Mouse (Mus musculus) neural tube, embryonic 13.5 days (tissue): ENCODE measurements around the gene Trmt1. TPM values are rescaled to one million over a fixed set of nuclear protein-coding genes. Genes with fewer than 3 reads are reported as not detected.

Experiments used
- ATAC-seq: fragments of 200-750 bp; cut with Nextera tagmentation; 2 replicates; pipeline ENCODE4 v1.8.0; 2017; ENCODE audit warnings: low read depth, mild to moderate bottlenecking, moderate TSS enrichment, moderate library complexity
- H3K27ac ChIP-seq: fragments of 300-500 bp; sonication (generic); replicated peaks from 2 replicates; pipeline ENCODE4 v1.5.1; 2015; ENCODE audit warnings: moderate library complexity, mild to moderate bottlenecking, inconsistent platforms
- H3K27me3 ChIP-seq: fragments of 300-500 bp; sonication (generic); 2 replicates; pipeline ENCODE4 v1.6.1; 2015; ENCODE audit warnings: mild to moderate bottlenecking, inconsistent platforms
- H3K36me3 ChIP-seq: fragments of 300-500 bp; sonication (generic); 2 replicates; pipeline ENCODE4 v1.6.1; 2015; ENCODE audit warnings: mild to moderate bottlenecking, inconsistent platforms
- H3K4me1 ChIP-seq: fragments of 300-500 bp; sonication (generic); replicated peaks from 2 replicates; pipeline ENCODE4 v1.6.1; 2015; ENCODE audit warnings: inconsistent platforms
- H3K4me2 ChIP-seq: fragments of 300-500 bp; sonication (generic); 2 replicates; pipeline ENCODE4 v1.6.1; 2015; ENCODE audit warnings: inconsistent platforms, mild to moderate bottlenecking, moderate library complexity
- H3K4me3 ChIP-seq: fragments of 300-500 bp; sonication (generic); 2 replicates; pipeline ENCODE4 v1.5.1; 2015; ENCODE audit warnings: mild to moderate bottlenecking, inconsistent platforms
- H3K9ac ChIP-seq: fragments of 300-500 bp; sonication (generic); 2 replicates; pipeline ENCODE4 v1.6.1; 2015; ENCODE audit warnings: moderate library complexity, mild to moderate bottlenecking, inconsistent platforms
- H3K9me3 ChIP-seq: fragments of 300-500 bp; sonication (generic); 2 replicates; pipeline ENCODE4 v1.6.1; 2016; ENCODE audit warnings: inconsistent platforms
- WGBS: fragments of 180-500 bp; shearing (Covaris S2); methylation state at CpG from one replicate; pipeline ENCODE4 v1.1.7; 2015; 5-methylcytosine and 5-hydroxymethylcytosine counted together
- polyA plus RNA-seq: library from polyadenylated mRNA; unstranded; fragments of >200 nt; fragmentation: Nextera tagmentation; extraction: Ambion mirVana; gene quantifications from 2 replicates; pipeline ENCODE4 v1.2.1, GENCODE M21; 2015

Trmt1 gene
- 53.6 and 55.5 TPM in 2 replicates for polyA plus RNA-seq

GRCm38 (mm10) chr8:84686191-84687002 lies at the start of gene Trmt1:
Gene Trmt1, plus strand, starts transcription at chr8:84686307.
- Histone ChIP-seq H3K9ac (peak within 1 kb of the TSS; percentile 99), H3K4me3 (peak within 1 kb of the TSS; percentile 99), H3K4me1 (peaks cover 68% of the 10 kb centered on the region), H3K27ac (peak within 1 kb of the TSS; percentile 95), H3K9me3 (no peaks in the 10 kb centered on the region), H3K36me3 (peaks cover 29% of the 10 kb centered on the region), H3K27me3 (no peaks in the 10 kb centered on the region), H3K4me2 (peak within 1 kb of the TSS; percentile 92)
- 10% methylated on average over 18 of the region's 20 CpGs for WGBS
- peak; percentile 20; the same call in 1 of the 2 replicates for ATAC-seq

- H3K4me3 ChIP-seq, result peak overlapping the region; percentile 47
- peak overlapping the region; percentile 83 for H3K9ac ChIP-seq
- no peaks in the 10 kb centered on the region for H3K27me3 ChIP-seq
- no peaks in the 10 kb centered on the region for H3K9me3 ChIP-seq
- H3K36me3 ChIP-seq, result peaks cover 13% of the 10 kb centered on the region
- H3K4me2 ChIP-seq, result peak overlapping the region; percentile 80
- WGBS, result 40% methylated on average over 8 of the region's 8 CpGs
- H3K4me1 ChIP-seq, result peaks cover 44% of the 10 kb centered on the region
- no peak for ATAC-seq
- H3K27ac ChIP-seq, result peak overlapping the region; percentile 92
Measured at GRCm38 (mm10) chr8:84637946-84638554, 48.1 kb upstream of the Trmt1 start.

GRCm38 (mm10) chr8:84638555-84639161 lies 47.4 kb upstream of the Trmt1 start:
- WGBS, result 0% methylated on average over 44 of the region's 52 CpGs
- H3K9ac ChIP-seq, result peak overlapping the region; percentile 83
- H3K9me3 ChIP-seq, result no peaks in the 10 kb centered on the region

GRCm38 (mm10) chr8:84639162-84640009 lies 46.7 kb upstream of the Trmt1 start:
- Histone ChIP-seq H3K4me3 (peak overlapping the region; percentile 47), H3K36me3 (peaks cover 5% of the 10 kb centered on the region; the same call in 1 of the 2 replicates), H3K4me1 (peaks cover 35% of the 10 kb centered on the region), H3K9me3 (no peaks in the 10 kb centered on the region), H3K4me2 (peak overlapping the region; percentile 80), H3K27ac (peak overlapping the region; percentile 92), H3K9ac (peak overlapping the region; percentile 83), H3K27me3 (no peaks in the 10 kb centered on the region)
- ATAC-seq, result peak; percentile 93
- WGBS, result under 1% methylated on average over 103 of the region's 106 CpGs

More at GRCm38 (mm10) chr8:84638555-84639161, 47.4 kb upstream of the Trmt1 start:
- Histone ChIP-seq H3K4me1 (peaks cover 41% of the 10 kb centered on the region), H3K27ac (peak overlapping the region; percentile 92), H3K4me2 (peak overlapping the region; percentile 80), H3K27me3 (no peaks in the 10 kb centered on the region), H3K4me3 (peak overlapping the region; percentile 47), H3K36me3 (peaks cover 7% of the 10 kb centered on the region)
- ATAC-seq, result peak; percentile 38

DNA sequence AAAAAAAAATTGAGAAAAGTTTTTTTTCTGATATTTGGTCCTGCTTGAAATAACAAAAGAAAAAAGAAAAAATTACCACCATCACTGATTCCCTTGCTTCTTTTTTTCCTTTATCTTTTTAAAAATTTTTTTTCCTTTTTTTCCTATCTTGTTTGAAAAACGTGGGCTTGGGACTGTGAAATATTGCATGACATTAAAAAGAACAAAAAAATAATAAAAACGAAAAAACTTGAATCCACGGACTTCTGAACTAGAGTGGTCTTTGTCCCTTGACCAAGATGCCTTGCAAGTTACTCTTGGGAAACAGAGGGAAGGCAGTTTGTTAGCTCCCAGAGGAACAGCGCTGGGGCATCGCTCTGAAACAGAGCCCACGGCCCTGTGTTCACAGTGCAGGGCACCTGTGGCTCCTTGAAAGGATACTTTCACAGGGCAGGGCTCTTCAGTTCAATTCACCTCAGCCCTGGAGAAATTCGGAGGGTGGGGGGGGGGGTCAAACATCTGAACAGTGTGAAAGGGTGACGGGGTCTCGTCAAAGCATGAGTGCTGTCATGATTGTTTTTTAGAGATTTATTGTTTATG lies 46.0 kb upstream of the Trmt1 start:
- H3K36me3 ChIP-seq, result peaks cover 5% of the 10 kb centered on the region; the same call in 1 of the 2 replicates
- H3K4me1 ChIP-seq, result peaks cover 28% of the 10 kb centered on the region
- 0 out of 2 replicates have a peak overlapping the region, but pooled peaks have one; percentile 33 for H3K27ac ChIP-seq
- no peaks in the 10 kb centered on the region for H3K27me3 ChIP-seq
- WGBS, result 26% methylated on average over 9 of the region's 9 CpGs
- no peaks in the 10 kb centered on the region for H3K9me3 ChIP-seq
- peak overlapping the region; percentile 56 for H3K4me2 ChIP-seq
- H3K9ac ChIP-seq, result peak overlapping the region; percentile 58; the same call in 1 of the 2 replicates
- no peak for ATAC-seq
- peak overlapping the region; percentile 43 for H3K4me3 ChIP-seq

DNA sequence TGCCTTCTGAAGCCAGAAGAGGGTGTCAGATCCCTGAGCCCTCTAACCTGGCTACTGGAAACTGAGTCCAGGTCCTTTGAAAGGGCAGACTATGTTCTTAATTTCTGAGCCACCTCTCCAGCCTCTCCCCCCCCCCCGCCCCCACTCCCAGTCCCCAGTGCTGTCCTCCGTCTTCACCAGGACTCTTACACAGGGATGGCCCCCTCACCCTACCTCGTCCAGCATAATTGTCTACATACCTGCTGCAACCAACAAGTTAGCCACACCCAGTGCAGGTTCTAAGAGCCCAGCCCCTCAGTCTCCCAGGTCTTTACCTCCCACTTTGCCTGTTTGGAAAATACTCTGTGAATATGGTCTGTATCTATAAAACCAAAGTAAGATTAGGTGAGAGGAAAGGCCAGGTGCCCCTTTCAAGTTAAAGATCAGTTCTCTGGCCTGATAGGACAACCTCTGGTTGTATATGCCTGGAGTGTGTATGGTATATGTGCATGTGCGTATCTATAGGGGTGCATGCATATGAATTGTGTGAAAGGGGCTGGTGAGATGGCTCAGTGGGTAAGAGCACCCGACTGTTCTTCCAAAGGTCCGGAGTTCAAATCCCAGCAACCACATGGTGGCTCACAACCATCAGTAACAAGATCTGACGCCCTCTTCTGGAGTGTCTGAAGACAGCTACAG lies 45.4 kb upstream of the Trmt1 start:
- Histone ChIP-seq H3K27me3 (no peaks in the 10 kb centered on the region), H3K9ac (no peak overlapping the region), H3K4me3 (no peak overlapping the region), H3K4me2 (no peak overlapping the region), H3K4me1 (peaks cover 21% of the 10 kb centered on the region), H3K27ac (no peak overlapping the region), H3K36me3 (peaks cover 5% of the 10 kb centered on the region; the same call in 1 of the 2 replicates), H3K9me3 (no peaks in the 10 kb centered on the region)
- WGBS, result 89% methylated on average over 7 of the region's 7 CpGs
- no peak for ATAC-seq

DNA sequence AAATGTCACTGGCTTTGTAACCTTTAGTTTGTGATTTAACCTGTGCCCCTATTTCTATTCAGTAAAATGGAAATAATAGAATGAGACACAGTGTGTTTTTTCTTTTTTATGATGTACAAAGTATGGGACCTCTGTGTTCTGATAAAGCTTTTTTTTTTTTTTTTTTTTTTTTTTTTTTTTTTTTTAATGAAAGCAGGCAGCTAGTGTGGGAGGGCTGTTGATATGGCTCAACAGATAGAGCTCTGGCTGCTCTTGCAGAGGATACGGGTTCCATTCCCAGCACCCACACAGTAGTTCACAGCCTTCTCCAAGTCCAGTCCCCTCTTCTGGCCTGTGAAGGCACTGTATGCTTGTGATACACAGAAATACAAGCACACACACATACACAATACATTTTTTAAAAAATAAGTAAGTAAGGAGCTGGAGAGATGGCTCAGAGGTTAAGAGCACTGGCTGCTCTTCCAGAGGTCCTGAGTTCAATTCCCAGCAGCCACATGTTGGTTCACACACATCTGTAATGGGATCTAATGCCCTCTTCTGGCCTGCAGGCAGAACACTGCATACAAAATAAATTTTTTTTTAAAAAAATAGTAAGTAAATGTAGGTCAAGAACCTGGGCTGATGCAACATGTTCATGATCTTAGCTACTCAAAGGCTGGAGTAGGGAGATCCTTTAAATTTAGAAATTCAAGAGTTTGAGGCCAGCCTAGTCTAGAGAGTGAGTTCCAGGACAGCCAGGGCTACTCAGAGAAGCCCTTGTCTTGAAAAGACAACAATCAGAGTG lies 44.3 kb upstream of the Trmt1 start:
- H3K4me2 ChIP-seq, result no peak overlapping the region
- no peaks in the 10 kb centered on the region for H3K9me3 ChIP-seq
- no peak overlapping the region for H3K9ac ChIP-seq
- 97% methylated on average over 1 of the region's 1 CpGs for WGBS
- H3K36me3 ChIP-seq, result no peaks in the 10 kb centered on the region
- H3K27me3 ChIP-seq, result no peaks in the 10 kb centered on the region
- H3K27ac ChIP-seq, result no peak overlapping the region
- peaks cover 14% of the 10 kb centered on the region for H3K4me1 ChIP-seq
- H3K4me3 ChIP-seq, result no peak overlapping the region
- ATAC-seq, result no peak

GRCm38 (mm10) chr8:84643019-84643418 lies 43.1 kb upstream of the Trmt1 start:
- no peak overlapping the region for H3K4me2 ChIP-seq
- no peaks in the 10 kb centered on the region for H3K27me3 ChIP-seq
- 79% methylated on average over 5 of the region's 5 CpGs for WGBS
- ATAC-seq, result no peak
- H3K4me1 ChIP-seq, result peaks cover 20% of the 10 kb centered on the region
- H3K27ac ChIP-seq, result no peak overlapping the region
- H3K9ac ChIP-seq, result no peak overlapping the region
- no peak overlapping the region for H3K4me3 ChIP-seq
- no peaks in the 10 kb centered on the region for H3K36me3 ChIP-seq
- no peaks in the 10 kb centered on the region for H3K9me3 ChIP-seq

DNA sequence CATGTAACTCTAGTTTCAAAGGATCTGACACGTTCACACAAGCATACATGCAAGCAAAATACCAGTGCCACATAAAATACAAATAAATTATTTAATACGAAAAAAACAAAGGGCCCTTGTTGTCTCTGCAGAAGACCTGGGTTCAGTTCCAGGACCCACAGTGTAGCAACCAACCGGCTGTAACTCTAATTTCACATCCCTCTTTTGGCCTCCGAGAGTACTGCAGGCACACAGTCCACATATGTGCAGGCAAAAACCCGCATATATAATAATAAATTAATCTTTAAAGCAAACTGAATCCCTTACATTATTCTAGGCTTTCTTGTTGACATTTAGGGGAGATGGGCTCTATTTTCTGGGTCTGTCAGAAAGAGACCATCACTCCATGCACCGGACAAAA lies 39.3 kb upstream of the Trmt1 start:
- Histone ChIP-seq H3K4me1 (peaks cover 23% of the 10 kb centered on the region), H3K9ac (no peak overlapping the region), H3K27ac (0 out of 2 replicates have a peak overlapping the region, but pooled peaks have one; percentile 23), H3K27me3 (no peaks in the 10 kb centered on the region), H3K36me3 (no peaks in the 10 kb centered on the region), H3K9me3 (no peaks in the 10 kb centered on the region), H3K4me3 (no peak overlapping the region), H3K4me2 (peak overlapping the region; percentile 54)
- WGBS, result 57% methylated on average over 6 of the region's 6 CpGs
- no peak for ATAC-seq

DNA sequence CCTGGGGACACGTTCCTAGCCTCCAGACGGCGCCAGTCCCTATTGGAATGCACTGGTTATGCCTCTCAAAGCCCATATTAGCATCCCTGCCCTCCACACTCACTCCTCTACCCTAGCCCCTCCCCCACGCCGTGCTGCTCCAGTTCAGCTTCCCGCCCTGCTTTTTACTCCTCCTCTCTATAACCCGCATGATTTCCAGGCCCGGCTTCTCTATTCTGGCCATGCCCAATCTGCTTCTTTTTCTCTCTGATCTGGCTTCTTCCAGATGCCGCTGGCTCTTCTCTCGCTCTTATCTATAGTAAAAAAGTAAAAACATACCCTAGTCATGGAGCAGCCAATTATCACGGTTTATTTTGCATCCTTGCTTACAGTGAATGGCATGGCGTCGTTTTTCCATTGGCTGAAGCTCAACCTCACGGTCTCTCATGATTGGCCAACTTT lies 38.6 kb upstream of the Trmt1 start:
- ATAC-seq, result 0 out of 2 replicates have a peak, but pooled peaks have one; percentile 49
- 0 out of 2 replicates have a peak overlapping the region, but pooled peaks have one; percentile 18 for H3K27ac ChIP-seq
- WGBS, result 3% methylated on average over 14 of the region's 14 CpGs

More for the DNA sequence above, 38.6 kb upstream of the Trmt1 start:
- Histone ChIP-seq H3K9me3 (no peaks in the 10 kb centered on the region), H3K4me2 (peak overlapping the region; percentile 54), H3K27me3 (no peaks in the 10 kb centered on the region), H3K9ac (peak overlapping the region; percentile 57), H3K4me3 (peak overlapping the region; percentile 29), H3K4me1 (peaks cover 23% of the 10 kb centered on the region), H3K36me3 (no peaks in the 10 kb centered on the region)
